Mouse (Mus musculus): ENCODE measurements around the gene Tgm2. TPM values are rescaled to one million over a fixed set of nuclear protein-coding genes. Genes with fewer than 3 reads are reported as not detected.

Gene Tgm2
- total RNA-seq, 4 experiments from 2014 or later = 211 to 296 (median 238) TPM

DNA sequence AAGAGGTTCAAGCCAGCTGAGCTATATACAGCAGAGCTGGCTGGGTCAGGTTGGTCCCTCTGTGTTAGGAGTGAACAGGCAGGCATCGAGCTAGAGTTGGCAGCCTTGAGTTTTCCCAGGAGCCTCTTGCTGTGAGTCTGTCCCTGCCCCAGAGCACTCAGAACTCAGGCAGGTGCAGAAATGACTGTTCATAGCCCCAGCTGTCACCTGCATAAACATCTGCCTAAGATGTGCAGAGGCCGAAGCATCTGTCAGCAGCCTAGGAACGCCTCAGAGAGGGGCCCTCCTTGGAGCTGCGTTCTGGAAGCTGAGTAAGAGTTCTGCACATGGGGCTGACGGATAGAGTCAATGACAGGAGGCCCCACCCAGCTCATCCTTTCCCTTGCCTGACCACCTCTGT is 31.3 kb downstream of the Tgm2 start:
- DNase-seq (ENCODE audit: low spot score) = no peak

GRCm38 (mm10) chr2:158113591-158114257 is 32.5 kb downstream of the Tgm2 start:
- peak; percentile 75 for DNase-seq (ENCODE audit: low spot score)

DNA sequence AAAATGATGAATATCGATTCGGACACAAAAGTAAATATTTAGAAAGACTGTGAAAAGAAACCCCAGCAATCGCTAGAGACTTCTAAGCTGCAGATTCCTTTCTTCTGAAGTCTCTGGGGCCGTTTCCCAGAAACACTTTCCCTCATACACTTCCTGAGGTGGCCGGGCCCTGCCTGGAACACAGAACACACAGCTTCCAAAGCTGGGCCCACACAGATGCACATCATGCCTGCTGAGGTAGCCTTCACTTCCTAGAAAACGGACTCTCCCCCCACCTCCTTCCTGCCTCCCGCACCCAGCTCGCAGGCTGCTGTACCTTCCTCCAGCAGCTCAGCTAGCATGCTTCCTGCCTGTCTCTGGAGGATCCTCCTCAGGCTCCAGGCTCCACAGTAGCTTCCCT is 36.7 kb downstream of the Tgm2 start:
- no peak for DNase-seq (ENCODE audit: low spot score)

- DNase-seq (ENCODE audit: low spot score) = no peak
These were observed 39.2 kb downstream of the Tgm2 start for GRCm38 (mm10) chr2:158106947-158107587.

DNA sequence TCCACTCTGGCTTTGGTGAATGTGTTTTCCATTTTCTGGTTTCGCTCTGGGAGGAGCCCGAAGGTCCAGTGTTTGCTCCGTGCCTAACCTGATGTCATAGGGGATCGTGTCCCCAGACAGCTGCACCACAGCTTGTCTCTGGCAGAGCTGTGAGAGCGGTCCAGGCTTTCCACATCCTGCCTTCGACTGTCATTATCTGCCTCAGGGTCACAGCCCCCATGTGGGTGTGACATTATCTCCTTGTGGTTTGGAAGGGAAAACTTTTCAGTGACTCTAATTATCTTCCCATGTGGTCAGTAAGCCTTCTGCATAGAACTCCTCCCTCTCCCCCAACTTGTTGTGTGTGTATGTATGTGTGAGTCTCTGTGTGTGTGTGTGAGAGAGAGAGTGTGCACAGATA is 40.6 kb downstream of the Tgm2 start:
- DNase-seq (ENCODE audit: low spot score) = no peak

DNA sequence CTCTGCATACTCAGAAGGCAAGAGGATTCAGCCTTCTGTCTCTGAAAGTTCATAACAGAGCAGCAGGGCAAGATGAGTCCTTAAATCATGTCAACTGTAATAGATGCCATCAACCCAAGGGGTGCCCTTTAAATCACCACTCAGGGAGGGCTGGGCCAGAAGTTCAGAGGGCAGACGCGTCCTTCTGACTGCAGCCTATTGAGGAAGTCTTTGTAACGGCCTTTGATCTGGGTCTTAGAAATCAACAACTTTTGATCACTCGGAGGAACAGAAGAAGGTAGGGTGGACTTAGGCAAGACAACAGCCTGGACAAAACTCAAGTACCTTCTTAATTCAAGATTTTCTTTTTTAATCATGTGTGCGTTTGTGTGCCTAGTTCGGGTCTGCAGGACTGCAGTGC is 41.3 kb downstream of the Tgm2 start:
- DNase-seq (ENCODE audit: low spot score) = no peak

DNA sequence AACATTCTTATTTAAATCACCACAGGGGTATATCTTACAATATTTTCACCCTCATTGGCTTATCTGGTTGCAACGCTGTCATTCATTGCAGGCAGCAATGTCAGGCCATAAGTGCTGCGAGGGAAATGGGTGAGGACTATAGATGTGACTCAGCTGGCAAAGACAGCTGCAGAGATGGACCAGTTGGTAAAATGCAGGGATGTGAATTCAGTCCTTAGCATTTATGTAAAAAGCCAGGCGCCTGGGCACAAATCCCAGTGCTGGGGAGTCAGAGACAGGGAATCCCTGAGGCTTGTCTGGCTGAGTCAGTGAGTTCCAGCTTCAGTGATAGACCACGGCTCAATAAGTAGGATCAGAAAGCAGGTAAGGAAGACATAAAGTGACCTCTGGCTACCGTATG is 44.5 kb downstream of the Tgm2 start:
- no peak for DNase-seq (ENCODE audit: low spot score)

DNA sequence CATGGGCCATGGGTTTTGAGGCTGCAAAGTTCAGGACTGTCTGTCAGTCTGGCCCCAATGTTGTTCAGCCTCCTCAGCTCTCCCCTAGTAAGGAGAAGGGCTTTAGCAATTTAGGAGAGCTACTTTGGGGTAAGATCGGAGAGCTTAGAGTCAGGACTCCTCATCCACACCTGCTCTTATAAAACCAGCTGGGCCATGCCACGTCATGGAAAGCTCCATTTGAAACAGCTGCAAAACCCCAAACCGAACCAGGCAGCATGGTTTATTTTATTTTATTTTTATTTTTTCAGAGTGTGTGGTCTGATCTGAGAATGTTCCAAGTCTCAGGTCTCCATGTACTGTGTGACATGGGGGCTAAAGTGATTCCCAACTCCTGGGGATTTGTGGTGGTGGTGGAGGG is 46.7 kb downstream of the Tgm2 start:
- DNase-seq (ENCODE audit: low spot score) = no peak

GRCm38 (mm10) chr2:158098730-158099129 is 47.5 kb downstream of the Tgm2 start:
- no peak for DNase-seq (ENCODE audit: low spot score)

DNA sequence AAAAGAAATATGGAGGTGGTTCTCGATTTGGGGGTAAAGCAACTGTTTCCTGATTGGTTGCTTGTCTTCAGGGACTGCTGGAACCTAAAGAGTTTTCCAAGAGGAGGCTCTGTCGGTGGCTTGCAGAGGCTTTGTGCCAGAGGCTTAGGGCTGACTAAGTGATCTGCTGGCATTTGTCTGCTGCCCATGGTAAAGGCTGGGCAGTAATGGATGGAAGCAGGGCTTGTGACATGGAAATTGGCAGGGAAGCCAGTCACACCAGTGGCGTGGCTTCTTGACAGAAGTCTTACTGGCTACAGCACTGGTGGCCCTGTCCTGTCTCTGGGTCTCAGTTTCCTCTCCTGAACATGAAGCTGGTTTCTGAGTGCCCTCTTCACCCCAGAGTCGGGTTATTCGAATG is 49.2 kb downstream of the Tgm2 start:
- DNase-seq (ENCODE audit: low spot score) = no peak

DNA sequence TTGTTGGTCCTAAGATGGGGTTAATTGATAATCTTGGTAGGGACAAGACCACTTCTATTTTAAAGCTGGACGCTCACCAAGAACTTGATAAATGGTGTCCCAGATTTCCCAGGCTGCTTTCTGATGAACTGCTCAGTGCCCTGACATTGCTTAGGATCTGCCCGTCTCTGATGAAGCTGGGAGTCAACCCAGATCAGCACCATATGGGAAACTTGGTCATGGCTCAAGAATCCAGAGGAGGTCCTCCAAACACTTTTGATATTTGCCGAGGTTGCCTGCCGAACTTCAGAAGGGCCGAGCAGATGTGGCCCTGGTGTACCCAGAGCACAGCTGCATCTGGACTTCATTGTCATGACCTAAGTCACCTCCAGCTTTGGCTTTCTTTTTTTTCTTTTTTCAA is 51.4 kb downstream of the Tgm2 start:
- DNase-seq (ENCODE audit: low spot score) = no peak

DNA sequence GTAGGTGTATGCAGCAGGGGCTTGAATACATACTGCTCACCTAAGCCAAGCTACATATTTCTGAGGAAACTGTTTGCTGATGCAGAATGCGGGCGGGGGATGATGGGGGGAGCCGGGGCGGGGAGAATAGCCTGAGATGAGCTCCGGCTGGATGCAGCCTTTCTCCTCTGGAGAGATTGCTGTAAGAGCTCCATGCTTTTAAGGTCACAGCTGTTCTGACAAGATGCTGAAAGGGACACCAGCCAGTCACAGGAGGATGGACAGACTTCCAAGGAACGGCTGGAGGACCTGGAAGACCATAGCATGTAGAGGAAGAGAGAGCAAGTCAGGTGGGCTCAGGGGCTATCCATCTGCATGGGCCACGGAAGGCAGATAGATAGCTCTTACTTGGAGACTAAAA is 51.9 kb downstream of the Tgm2 start:
- DNase-seq (ENCODE audit: low spot score) = no peak

DNA sequence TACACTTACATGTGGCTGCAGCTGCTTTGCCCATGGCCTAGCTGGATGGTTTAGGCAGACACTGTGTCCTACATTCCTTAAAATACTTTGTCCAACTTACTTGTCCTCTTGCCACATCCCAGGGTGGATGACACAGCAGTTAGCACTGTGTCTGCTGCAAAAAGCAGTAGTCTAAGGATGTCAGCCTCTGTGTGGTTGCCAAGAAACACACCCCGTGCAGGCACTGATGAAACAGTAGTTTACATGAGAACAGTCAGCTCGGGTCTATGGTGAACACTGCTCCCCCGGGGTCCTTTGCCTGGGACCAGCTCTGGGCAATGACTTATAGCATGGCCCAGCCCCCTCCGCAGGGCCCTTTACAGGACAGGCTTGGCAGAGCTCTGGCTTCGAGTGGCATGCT is 52.9 kb downstream of the Tgm2 start:
- DNase-seq (ENCODE audit: low spot score) = peak; percentile 34

DNA sequence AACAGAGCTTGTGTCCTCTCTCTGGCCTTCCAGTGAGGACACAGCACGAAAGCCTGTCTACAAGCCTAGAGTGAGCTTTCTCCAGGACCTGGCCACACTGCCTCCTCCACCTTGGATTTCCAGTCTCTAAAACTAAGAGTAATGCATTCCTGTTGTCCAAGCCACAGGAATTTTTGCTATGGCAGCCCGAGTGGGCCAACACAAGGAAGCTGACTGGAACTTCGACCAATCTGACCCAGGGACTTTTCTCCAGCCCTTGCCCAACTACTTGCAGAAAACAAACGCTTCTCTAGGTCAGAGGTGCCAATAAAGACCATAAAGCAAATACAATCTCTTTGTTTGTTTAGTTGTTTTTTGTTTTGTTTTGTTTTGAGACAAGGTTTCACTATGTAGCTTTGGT is 56.1 kb downstream of the Tgm2 start:
- DNase-seq (ENCODE audit: low spot score) = no peak

- DNase-seq (ENCODE audit: low spot score) = no peak
These were observed 61.8 kb downstream of the Tgm2 start for GRCm38 (mm10) chr2:158084486-158084885.

DNA sequence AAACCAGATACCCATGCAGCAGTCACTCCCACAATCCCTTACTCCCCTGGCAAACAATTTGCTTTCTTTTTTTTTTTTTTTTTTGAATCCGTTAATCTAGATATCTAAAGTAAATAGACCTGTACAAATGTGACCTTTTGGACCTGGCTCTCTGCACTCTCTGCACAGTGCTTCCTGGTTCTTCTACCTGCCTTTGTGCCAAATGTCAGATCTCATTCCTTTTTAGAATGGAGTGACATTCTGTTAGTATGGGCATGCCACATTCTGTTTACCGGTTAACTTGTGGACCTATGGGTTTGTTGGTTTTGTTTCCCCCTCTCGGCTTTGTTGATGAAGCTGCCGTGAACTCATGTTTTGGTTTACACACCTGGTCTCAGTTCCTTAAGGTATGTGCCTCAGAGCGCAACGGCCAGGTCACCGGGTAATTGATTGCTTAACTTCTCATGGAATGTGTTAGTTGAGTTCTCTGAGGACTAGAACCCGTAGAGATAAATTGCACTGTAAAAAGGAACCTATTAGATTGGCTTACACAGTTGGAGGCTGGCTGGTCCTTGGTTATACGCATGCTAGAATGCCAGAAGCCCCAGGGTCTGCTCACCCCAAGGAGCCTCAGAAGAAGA is 65.5 kb downstream of the Tgm2 start:
- no peak for DNase-seq (ENCODE audit: low spot score)

DNA sequence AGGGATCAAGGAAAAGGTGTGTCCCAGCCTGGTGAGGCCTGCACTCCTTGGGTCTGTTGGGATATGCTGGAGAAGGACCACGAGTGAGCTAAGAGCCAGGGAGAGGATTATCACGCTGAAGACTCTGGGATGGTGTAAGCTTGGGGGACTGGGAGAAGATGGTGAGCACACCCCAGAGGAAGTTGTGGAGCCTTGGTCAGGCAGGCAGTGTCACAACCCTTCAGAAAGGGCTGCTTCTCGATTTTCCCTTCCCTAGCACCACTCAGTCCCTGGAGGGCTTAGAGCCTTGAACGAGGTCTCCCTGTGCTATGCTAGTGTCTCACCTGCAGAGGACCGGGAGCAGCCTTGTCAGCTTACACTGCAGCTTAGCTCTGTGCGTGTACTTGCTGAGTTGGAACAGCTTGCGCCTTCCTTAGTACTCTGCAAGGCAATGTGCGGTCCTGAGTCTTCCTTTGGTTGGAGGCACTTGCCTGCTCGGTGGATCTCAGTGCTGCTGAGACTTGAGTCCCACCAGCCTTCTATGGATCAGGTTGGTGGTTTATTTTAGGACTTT is 66.3 kb downstream of the Tgm2 start:
- no peak for DNase-seq (ENCODE audit: low spot score)

DNA sequence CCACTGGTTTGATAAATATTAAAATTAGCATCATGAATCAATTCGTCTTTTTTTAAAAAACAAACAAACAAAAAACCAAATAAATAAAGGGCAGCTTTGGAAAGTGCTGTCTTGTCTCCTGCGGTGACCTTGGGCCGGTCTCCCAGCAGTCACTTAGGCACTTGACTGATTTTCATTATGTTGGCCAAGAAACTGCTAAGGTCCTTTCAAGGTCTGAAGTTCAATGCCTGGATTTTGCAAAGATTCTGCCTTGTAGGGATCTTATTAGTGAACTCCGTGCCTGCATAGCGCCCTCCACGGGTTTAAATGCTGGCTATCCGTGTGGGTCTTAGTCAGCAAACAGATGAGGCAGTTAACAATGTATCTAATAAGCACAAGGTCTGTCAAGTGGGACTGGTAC is 67.3 kb downstream of the Tgm2 start:
- no peak for DNase-seq (ENCODE audit: low spot score)

GRCm38 (mm10) chr2:158077981-158078380 is 68.3 kb downstream of the Tgm2 start:
- no peak for DNase-seq (ENCODE audit: low spot score)

DNA sequence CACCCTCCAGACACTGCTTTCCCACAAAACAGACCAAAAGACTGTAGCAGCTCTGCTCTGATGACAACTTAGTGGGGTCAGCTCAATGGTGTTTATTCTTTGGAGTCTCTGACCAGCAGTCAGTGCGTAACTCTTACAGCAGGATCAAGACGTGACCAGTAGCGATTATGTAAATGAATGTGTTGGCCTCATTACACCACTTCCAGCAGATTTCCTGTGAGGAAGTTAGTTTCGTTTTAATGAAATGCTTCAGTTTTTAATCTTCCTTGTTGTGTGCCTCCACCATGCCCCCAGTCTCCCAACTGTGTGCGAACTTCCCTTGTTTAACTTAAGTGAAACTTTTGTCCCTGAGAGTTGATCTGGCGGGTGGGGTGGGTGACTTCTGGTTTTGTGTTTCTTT is 69.5 kb downstream of the Tgm2 start:
- no peak for DNase-seq (ENCODE audit: low spot score)

- DNase-seq (ENCODE audit: low spot score) = no peak
These were observed 71.4 kb downstream of the Tgm2 start for GRCm38 (mm10) chr2:158074835-158075234.

GRCm38 (mm10) chr2:158071633-158071995 is 74.6 kb downstream of the Tgm2 start:
- DNase-seq (ENCODE audit: low spot score) = no peak

Data from heart, adult 8-10 months (tissue).